Mouse (Mus musculus) Patski (cell line): Measurements from ENCODE around the gene Rapgef2. TPM values are rescaled to one million over a fixed set of nuclear protein-coding genes. Genes with fewer than 3 reads are reported as not detected.

Experiments
- ATAC-seq: fragments of 100-300 bp; one replicate; pipeline ENCODE4 v1.8.0; 2021
- CTCF ChIA-PET: fragments of 350-600 bp; sonication (Branson Sonifier 250); formaldehyde crosslinking; loops from one replicate; lab custom pipeline; 2022; ENCODE audit warnings: inconsistent platforms; lab: Charles Lee
- POLR2A ChIA-PET: fragments of 350-600 bp; sonication (Branson Sonifier 250); formaldehyde crosslinking; loops from one replicate; lab custom pipeline; 2022; ENCODE audit warnings: antibody characterized with exemption, inconsistent platforms; lab: Charles Lee
- DNase-seq: peaks from one replicate; pipeline ENCODE4 v3.0.0-alpha.2; 2011; ENCODE audit warnings: low read depth, low spot score
- H3K27me3 ChIP-seq: fragments of 371-371 bp; one replicate; pipeline ENCODE4 v1.5.1; 2021
- CTCF ChIP-seq: fragments of 100-300 bp; IDR thresholded peaks from one replicate; pipeline ENCODE4 v1.5.1; 2021
- in situ Hi-C: fragments of 300-500 bp; cut with MboI; formaldehyde crosslinking; loops from 3 replicates; pipeline ENCODE4 v1.11.1; 2018; ENCODE audit warnings: low pct_unique_long_range_greater_than_20kb, mixed read lengths
- polyA plus RNA-seq: library from polyadenylated mRNA; unstranded; gene quantifications from one replicate; pipeline ENCODE4 v1.2.3, GENCODE M21; 2021

Gene Rapgef2
- polyA plus RNA-seq, 1 experiment from 2014 or later, result 19.1 TPM

DNA sequence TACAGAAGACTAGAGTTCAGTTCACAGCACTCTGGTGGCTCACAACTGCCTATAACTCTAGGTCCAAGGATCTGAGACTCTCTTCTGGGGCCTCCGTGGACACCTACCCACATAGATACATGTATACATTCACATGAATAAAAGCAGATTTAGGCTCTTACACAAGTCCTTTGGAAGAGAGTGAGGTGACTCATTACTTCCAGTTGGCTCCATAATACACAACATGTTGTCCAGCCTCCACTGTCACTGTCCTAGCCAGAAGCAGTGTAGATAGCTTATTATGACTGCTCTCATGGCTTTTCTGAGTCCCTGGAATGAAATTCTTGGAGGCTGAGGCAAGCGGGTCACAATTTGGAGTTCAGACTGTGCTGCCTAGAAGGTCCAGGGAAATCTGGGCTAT, 251.9 kb downstream of the Rapgef2 start:
- no peak for TF ChIP-seq CTCF
- DNase-seq, result no peak
- no peaks in the 10 kb centered on the region for H3K27me3 ChIP-seq
- CTCF ChIA-PET, result no interaction called here
- in situ Hi-C loops, result no loop called here
- ATAC-seq, result no peak
- POLR2A ChIA-PET, result no interaction called here

DNA sequence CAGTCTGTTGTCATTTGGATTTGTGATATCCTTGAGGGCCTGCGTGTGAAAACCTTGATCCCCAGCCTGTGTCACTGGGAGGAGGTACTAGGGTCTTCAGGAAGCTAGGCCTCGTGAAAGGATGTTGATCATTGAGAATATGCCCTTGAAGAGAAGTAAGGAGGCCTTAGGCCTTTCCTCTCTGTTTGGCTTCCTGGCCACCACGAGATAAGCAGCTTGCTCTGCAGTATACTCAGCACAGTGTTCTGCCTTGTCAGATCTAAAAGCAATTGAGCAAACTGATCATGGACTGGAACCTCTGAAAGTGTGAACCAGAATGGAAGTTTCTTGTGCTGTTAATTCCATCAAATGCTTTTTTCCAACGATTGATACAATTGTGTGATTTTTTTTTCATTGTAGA, 255.5 kb downstream of the Rapgef2 start:
- DNase-seq (no peak), ATAC-seq (no peak)
- no peaks in the 10 kb centered on the region for H3K27me3 ChIP-seq
- in situ Hi-C loops, result no loop called here
- POLR2A ChIA-PET, result no interaction called here
- TF ChIP-seq CTCF, result no peak
- CTCF ChIA-PET, result interaction anchor here (1.2 kb wide), 1 partner anchor 10 kb away, joined by 3 read pairs; no protein-coding TSS in a partner anchor

DNA sequence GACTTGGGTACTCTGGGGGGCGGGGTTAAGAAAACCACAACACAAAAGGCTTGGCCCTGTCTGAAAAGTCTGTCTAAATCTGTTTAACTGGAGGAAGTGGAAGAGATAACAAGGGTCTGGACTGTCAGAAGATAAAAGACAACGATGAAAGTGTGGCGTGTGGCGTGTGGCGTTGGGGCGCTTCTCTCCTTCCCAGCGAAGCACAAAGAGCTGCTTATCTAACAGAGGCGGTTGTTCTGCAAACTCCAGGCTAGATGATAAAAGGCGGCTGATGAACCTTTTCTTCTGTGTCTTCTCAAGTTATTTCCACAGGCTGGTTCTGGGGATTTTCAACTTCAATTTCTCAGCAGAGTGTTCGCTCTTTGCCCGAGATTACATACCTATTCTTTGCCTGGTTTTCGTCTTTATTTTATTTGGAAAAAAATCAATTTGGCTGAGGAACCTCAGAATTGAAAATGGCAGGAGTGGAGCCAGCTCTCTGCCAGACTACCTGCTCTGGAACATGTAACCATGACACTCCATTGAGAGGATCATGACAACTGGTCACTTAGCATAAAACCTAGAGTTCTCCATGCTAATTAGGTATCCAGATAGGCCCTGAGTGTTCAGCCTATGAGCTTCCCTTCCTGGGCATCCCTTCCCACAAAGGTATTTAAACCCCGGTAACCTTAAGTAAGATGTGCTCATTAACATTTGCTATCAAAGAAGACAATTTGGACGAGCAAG, 258.0 kb downstream of the Rapgef2 start:
- ChIA-PET CTCF (interaction anchor here (0.7 to 1.1 kb wide), 2 partner anchors 11 to 33 kb away, joined by 3 read pairs; no protein-coding TSS in a partner anchor), POLR2A (no interaction called here)
- in situ Hi-C loops, result no loop called here
- no peaks in the 10 kb centered on the region for H3K27me3 ChIP-seq
- no peak for ATAC-seq
- no peak for TF ChIP-seq CTCF
- DNase-seq, result no peak

DNA sequence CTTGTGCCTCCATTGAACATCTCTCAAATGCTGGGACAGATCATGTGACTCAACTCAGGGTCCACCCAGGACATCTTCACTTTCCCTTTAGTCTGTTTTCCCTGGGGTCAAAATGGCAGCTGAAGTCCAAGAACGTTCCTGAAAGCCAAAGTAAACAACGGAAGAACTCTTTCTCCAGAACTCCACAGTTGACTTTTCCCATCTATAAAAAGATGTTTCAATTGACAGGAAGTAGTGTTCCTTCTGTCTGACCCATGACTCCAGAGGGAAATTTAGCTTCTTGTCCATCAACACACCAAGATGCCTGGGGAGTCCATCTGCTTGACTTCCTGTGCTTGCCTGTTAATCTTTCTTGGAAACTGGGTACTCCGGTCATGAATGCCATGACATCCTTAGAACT, 260.3 kb downstream of the Rapgef2 start:
- in situ Hi-C loops, result no loop called here
- no peak for DNase-seq
- H3K27me3 ChIP-seq, result no peaks in the 10 kb centered on the region
- ATAC-seq, result no peak
- POLR2A ChIA-PET, result no interaction called here
- CTCF ChIA-PET, result interaction anchor here (1.1 to 2.7 kb wide), 2 partner anchors 10 to 12 kb away, joined by 3 to 10 read pairs; no protein-coding TSS in a partner anchor
- no peak for TF ChIP-seq CTCF

DNA sequence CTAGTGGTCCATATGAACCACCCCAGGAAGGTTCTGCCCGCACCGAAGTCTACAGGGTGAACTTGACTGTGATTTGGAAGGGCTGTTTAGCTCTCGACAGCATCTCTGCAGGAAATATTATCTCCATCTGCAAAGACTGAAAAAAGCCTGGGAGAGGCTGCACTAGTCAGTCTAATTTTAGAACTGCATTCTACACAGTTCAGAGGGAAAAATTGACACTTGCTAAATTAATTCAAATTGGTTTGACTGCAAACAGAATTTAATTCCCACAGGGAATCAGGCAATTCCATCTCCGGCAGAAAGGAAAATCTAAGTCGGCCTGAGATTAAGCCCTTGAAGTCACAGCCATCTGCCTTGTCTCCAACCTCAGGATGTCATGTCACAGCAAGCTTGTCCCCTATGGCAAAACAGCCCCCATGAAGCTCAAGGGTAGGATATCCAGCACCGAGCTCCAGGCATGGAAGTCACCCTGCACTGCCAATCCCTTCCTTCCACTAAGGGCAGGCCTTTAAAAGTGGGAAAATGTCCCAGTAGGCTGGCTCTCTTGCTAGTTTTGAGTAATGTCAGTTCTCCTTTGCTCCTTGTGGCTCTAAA, 262.5 kb downstream of the Rapgef2 start:
- H3K27me3 ChIP-seq, result no peaks in the 10 kb centered on the region
- no peak for DNase-seq
- ChIA-PET POLR2A (interaction anchor here (0.6 kb wide), 1 partner anchor 166 kb away, joined by 5 read pairs; no protein-coding TSS in a partner anchor), CTCF (interaction anchor here (1.4 to 2.7 kb wide), 2 partner anchors 8 to 13 kb away, joined by 4 to 10 read pairs; no protein-coding TSS in a partner anchor)
- no peak for TF ChIP-seq CTCF
- ATAC-seq, result no peak
- in situ Hi-C loops, result no loop called here

DNA sequence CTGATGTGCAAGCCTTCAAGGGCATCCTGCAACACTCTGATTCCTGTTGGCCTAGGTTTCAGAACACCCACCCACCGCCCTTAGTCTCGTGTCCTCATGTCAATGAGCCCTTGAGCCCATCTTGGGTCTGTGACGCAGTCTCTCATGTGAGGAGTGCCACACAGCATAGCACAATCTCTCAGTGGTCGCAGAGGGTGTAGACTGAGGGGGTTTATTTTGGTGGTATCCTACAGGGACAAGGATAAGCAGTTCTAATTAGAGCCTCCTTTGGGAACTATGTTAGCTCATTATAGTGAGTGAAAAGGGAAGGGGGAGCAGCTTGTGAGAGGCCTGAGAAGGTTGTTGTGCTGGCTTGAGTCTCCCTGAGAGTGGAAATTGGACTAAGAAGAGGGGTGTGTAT, 263.6 kb downstream of the Rapgef2 start:
- CTCF ChIA-PET, result interaction anchor here (1.3 kb wide), 1 partner anchor 35 kb away, joined by 4 read pairs; no protein-coding TSS in a partner anchor
- in situ Hi-C loops, result no loop called here
- no peak for ATAC-seq
- DNase-seq, result no peak
- no peaks in the 10 kb centered on the region for H3K27me3 ChIP-seq
- POLR2A ChIA-PET, result no interaction called here
- no peak for TF ChIP-seq CTCF

DNA sequence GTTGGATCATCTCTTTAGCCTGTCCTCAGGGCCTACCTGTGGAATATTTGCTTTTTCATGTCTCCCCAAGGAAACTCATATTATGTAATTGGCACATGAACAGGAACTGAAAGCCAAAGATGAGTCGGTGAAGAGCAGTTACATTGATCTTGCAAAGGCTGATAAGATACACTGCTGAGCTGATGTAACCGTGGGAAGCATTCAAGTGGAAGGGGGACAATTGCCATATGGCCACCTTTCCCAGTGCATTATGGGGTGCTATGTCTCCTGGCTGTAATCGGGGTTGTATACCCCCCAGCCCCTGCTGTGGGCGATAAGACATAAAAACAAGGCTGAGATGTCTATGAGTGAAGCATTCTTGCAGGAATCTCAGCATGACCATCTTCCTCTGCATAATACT, 268.9 kb downstream of the Rapgef2 start:
- no peaks in the 10 kb centered on the region for H3K27me3 ChIP-seq
- no peak for ATAC-seq
- ChIA-PET CTCF (interaction anchor here (1.3 kb wide), 1 partner anchor 11 kb away, joined by 3 read pairs; no protein-coding TSS in a partner anchor), POLR2A (no interaction called here)
- in situ Hi-C loops, result no loop called here
- no peak for TF ChIP-seq CTCF
- DNase-seq, result no peak

DNA sequence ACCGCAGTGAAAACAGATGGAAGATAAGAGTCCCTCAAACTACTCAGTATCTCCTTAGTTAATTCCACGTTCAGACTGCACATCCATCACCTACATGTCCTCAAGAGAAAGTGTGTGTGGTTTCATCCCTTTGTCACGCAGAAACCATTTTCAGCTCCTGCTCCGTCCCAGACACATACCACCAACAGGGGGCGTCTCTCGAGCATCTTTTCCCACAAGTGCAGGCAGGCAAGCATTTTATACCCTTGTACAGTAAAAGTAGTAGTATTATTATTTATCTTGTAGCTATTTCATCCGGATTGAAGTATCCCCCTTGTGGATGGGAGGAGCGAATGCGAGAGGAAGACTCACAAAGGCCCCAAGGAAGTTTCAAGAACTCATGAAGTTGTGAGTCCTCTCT, 269.5 kb downstream of the Rapgef2 start:
- no peaks in the 10 kb centered on the region for H3K27me3 ChIP-seq
- no peak for DNase-seq
- ChIA-PET POLR2A (no interaction called here), CTCF (interaction anchor here (0.9 to 2.3 kb wide), 5 partner anchors 8 to 180 kb away, joined by 3 to 10 read pairs (median 3); no protein-coding TSS in a partner anchor)
- ATAC-seq, result no peak
- in situ Hi-C loops, result no loop called here
- TF ChIP-seq CTCF, result peak; percentile 39

DNA sequence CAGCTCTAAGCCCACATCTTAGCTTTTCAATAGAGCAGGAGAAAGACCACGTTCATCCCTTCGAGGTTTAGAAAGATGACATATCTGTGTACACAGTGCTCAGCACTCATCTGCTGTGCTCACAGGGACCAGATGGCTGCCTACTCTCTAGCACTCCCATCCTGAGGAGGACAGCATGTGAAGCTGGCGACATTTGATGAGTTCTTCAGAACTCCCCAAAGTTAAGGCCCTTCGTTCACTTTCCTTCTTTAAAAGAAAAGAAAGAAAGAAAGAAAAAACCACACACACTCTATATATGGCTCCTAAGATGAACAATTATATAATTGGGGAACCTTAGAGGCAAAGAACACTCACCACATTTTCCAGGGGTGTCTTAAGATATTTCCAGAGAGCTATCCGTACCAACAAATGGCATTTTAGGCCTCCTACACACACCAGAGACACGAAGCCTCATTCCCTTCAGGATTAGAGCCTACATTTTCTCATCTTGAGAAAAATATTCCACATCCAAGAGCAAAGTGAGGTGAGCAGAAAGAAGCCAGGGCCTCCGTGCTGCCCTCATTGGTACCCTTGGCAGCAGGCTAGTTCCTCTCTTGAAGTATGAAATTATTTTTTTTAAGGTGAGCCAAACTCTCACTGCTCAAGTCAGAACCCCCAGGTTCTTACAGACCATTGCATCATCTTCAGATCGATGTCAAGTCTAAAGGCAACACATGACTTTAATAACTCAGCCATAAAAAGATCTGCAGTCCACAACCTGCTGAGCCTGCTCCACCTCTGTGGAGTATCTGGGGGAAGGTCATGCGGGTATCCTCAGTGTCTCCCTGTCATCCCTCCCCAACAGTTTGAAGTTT, 270.5 kb downstream of the Rapgef2 start:
- no peak for ATAC-seq
- ChIA-PET CTCF (interaction anchor here (0.9 to 2.3 kb wide), 4 partner anchors 9 to 181 kb away, joined by 3 to 10 read pairs (median 3); no protein-coding TSS in a partner anchor), POLR2A (no interaction called here)
- H3K27me3 ChIP-seq, result no peaks in the 10 kb centered on the region
- TF ChIP-seq CTCF, result no peak
- DNase-seq, result no peak
- in situ Hi-C loops, result no loop called here

Other genes with a start within 250 kb of the Rapgef2 start
- not detected for gene Gm17359, start 50.1 kb upstream of the Rapgef2 start, polyA plus RNA-seq